Mouse (Mus musculus) adrenal gland, adult 18-20 months (tissue): Measurements from ENCODE around the gene Ehbp1l1. TPM values are rescaled to one million over a fixed set of nuclear protein-coding genes. Genes with fewer than 3 reads are reported as not detected.
A peak's percentile ranks its signal among the peaks of the same experiment; 100 is the strongest.

Source experiments
- DNase-seq, 2 experiments: peaks; one replicate each; pipeline ENCODE4 v3.0.0; 2021 to 2022; ENCODE audit warnings: low spot score in 2 of 2
- total RNA-seq, 2 experiments: library from RNA; stranded (reverse); gene quantifications; 1 replicate in 1 of 2; 2 replicates in 1 of 2; pipeline ENCODE4 v1.2.3; 2021

Ehbp1l1 gene
- total RNA-seq, 2 experiments from 2014 or later: 33.5 to 45.6 TPM

GRCm38 (mm10) chr19:5739446-5739845, 13.3 kb upstream of the Ehbp1l1 start:
- DNase-seq: no peak

- DNase-seq: no peak
Measured at GRCm38 (mm10) chr19:5734325-5734724, 8.2 kb upstream of the Ehbp1l1 start.

GRCm38 (mm10) chr19:5731264-5731978, 5.3 kb upstream of the Ehbp1l1 start:
- peak; percentile 90 to 92 for DNase-seq

GRCm38 (mm10) chr19:5730314-5731186, 4.4 kb upstream of the Ehbp1l1 start:
- no peak for DNase-seq

GRCm38 (mm10) chr19:5729444-5729815, 3.3 kb upstream of the Ehbp1l1 start, which contains the start of gene Fam89b:
Gene Fam89b (minus strand): TSS chr19:5729653.
- peak; percentile 90 to 91 for DNase-seq

GRCm38 (mm10) chr19:5728631-5729443, 2.7 kb upstream of the Ehbp1l1 start:
- DNase-seq: no peak

GRCm38 (mm10) chr19:5727701-5728100, 1.6 kb upstream of the Ehbp1l1 start:
- DNase-seq: peak; percentile 91 to 95

GRCm38 (mm10) chr19:5726961-5727578, 953 bp upstream of the Ehbp1l1 start:
- DNase-seq: no peak

GRCm38 (mm10) chr19:5725029-5725707, 949 bp downstream of the Ehbp1l1 start:
- DNase-seq: no peak

GRCm38 (mm10) chr19:5724549-5724941, 1.6 kb downstream of the Ehbp1l1 start:
- peak; percentile 66 to 71 for DNase-seq

GRCm38 (mm10) chr19:5723934-5724548, 2.1 kb downstream of the Ehbp1l1 start:
- no peak for DNase-seq

GRCm38 (mm10) chr19:5722848-5723425, 3.2 kb downstream of the Ehbp1l1 start:
- DNase-seq: no peak

GRCm38 (mm10) chr19:5721233-5721632, 4.9 kb downstream of the Ehbp1l1 start:
- DNase-seq: no peak

GRCm38 (mm10) chr19:5716955-5717354, 9.2 kb downstream of the Ehbp1l1 start:
- DNase-seq: no peak

- no peak for DNase-seq
Measured at GRCm38 (mm10) chr19:5715793-5716688, 10.1 kb downstream of the Ehbp1l1 start.

- DNase-seq: no peak
Measured at GRCm38 (mm10) chr19:5713730-5714129, 12.4 kb downstream of the Ehbp1l1 start.

GRCm38 (mm10) chr19:5713255-5713654, 12.9 kb downstream of the Ehbp1l1 start:
- DNase-seq: no peak

- no peak for DNase-seq
Measured at GRCm38 (mm10) chr19:5711907-5712460, 14.1 kb downstream of the Ehbp1l1 start.
